Mouse (Mus musculus) right cerebral cortex, postnatal 25 days (tissue): ENCODE results near the gene Klf13.

Experiments used
- DNase-seq: peaks from one replicate; pipeline ENCODE4 v3.0.0; 2022

The Klf13 gene

GRCm38 (mm10) chr7:63938914-63939396 is at the start of gene Klf13:
TSS of gene Klf13 (minus strand) at chr7:63938915.
- peak; percentile 98 for DNase-seq

- no peak for DNase-seq
Measured at GRCm38 (mm10) chr7:63988391-63988790, 49.7 kb upstream of the Klf13 start.

- peak; percentile 45 for DNase-seq
Measured at GRCm38 (mm10) chr7:63986407-63987182, 47.9 kb upstream of the Klf13 start.

- DNase-seq = no peak
Measured at GRCm38 (mm10) chr7:63985696-63986406, 47.1 kb upstream of the Klf13 start.

GRCm38 (mm10) chr7:63985266-63985665 is 46.6 kb upstream of the Klf13 start:
- DNase-seq = no peak

- no peak for DNase-seq
Measured at GRCm38 (mm10) chr7:63984329-63984728, 45.6 kb upstream of the Klf13 start.

GRCm38 (mm10) chr7:63977631-63978030 is 38.9 kb upstream of the Klf13 start:
- DNase-seq = no peak

GRCm38 (mm10) chr7:63970986-63971385 is 32.3 kb upstream of the Klf13 start:
- DNase-seq = no peak

- DNase-seq = no peak
Measured at GRCm38 (mm10) chr7:63969941-63970340, 31.2 kb upstream of the Klf13 start.

GRCm38 (mm10) chr7:63965635-63966418 is 27.1 kb upstream of the Klf13 start:
- DNase-seq = no peak

GRCm38 (mm10) chr7:63965135-63965534 is 26.4 kb upstream of the Klf13 start:
- peak; percentile 63 for DNase-seq

- DNase-seq = no peak
Measured at GRCm38 (mm10) chr7:63964121-63964520, 25.4 kb upstream of the Klf13 start.

GRCm38 (mm10) chr7:63963632-63964031 is 24.9 kb upstream of the Klf13 start:
- DNase-seq = no peak

GRCm38 (mm10) chr7:63957872-63958640 is 19.3 kb upstream of the Klf13 start:
- DNase-seq = peak; percentile 35

- DNase-seq = peak; percentile 42
Measured at GRCm38 (mm10) chr7:63956981-63957713, 18.4 kb upstream of the Klf13 start.

- DNase-seq = no peak
Measured at GRCm38 (mm10) chr7:63956138-63956823, 17.6 kb upstream of the Klf13 start.

- no peak for DNase-seq
Measured at GRCm38 (mm10) chr7:63955440-63955839, 16.7 kb upstream of the Klf13 start.

- DNase-seq = no peak
Measured at GRCm38 (mm10) chr7:63952077-63952898, 13.6 kb upstream of the Klf13 start.

- no peak for DNase-seq
Measured at GRCm38 (mm10) chr7:63950931-63951607, 12.4 kb upstream of the Klf13 start.

GRCm38 (mm10) chr7:63949176-63949575 is 10.5 kb upstream of the Klf13 start:
- DNase-seq = no peak
